Mouse (Mus musculus) forebrain, postnatal 0 days (tissue): ENCODE measurements around the gene Nagk. TPM values are rescaled to one million over a fixed set of nuclear protein-coding genes. Genes with fewer than 3 reads are reported as not detected.

Source experiments
- ATAC-seq: fragments of 200-750 bp; cut with Nextera tagmentation; 2 replicates; pipeline ENCODE4 v1.8.0; 2017; ENCODE audit warnings: mild to moderate bottlenecking, moderate library complexity
- DNase-seq: peaks from one replicate; pipeline ENCODE4 v3.0.0-alpha.2; 2015
- H3K27ac ChIP-seq: fragments of 300-500 bp; sonication (generic); 2 replicates; pipeline ENCODE4 v1.5.1; 2014; ENCODE audit warnings: low read depth, mild to moderate bottlenecking, antibody characterized with exemption, low read length, moderate library complexity, mixed read lengths
- H3K27me3 ChIP-seq: fragments of 300-500 bp; sonication (generic); 2 replicates; pipeline ENCODE4 v1.6.1; 2014; ENCODE audit warnings: mild to moderate bottlenecking, low read length, mixed read lengths; ENCODE audit not compliant: insufficient read depth
- H3K36me3 ChIP-seq: fragments of 300-500 bp; sonication (generic); 2 replicates; pipeline ENCODE4 v1.6.1; 2014; ENCODE audit warnings: mild to moderate bottlenecking, moderate library complexity; ENCODE audit not compliant: insufficient read depth
- H3K4me1 ChIP-seq: fragments of 300-500 bp; sonication (generic); 2 replicates; pipeline ENCODE4 v1.6.1; 2014; ENCODE audit warnings: antibody characterized with exemption; ENCODE audit not compliant: insufficient read depth
- H3K4me2 ChIP-seq: fragments of 300-500 bp; sonication (generic); 2 replicates; pipeline ENCODE4 v1.6.1; 2014; ENCODE audit warnings: low read depth, mild to moderate bottlenecking, moderate library complexity
- H3K4me3 ChIP-seq: fragments of 300-500 bp; sonication (generic); 2 replicates; pipeline ENCODE4 v1.5.1; 2014; ENCODE audit warnings: low read depth, low read length, mixed read lengths
- H3K9ac ChIP-seq: fragments of 300-500 bp; sonication (generic); 2 replicates; pipeline ENCODE4 v1.6.1; 2014; ENCODE audit warnings: mild to moderate bottlenecking
- H3K9me3 ChIP-seq: fragments of 300-500 bp; sonication (generic); 2 replicates; pipeline ENCODE4 v1.6.1; 2016; ENCODE audit warnings: low read length
- CTCF ChIP-seq: sonication (generic); IDR thresholded peaks from 2 replicates; pipeline ENCODE4 v1.5.1; 2016; ENCODE audit warnings: antibody characterized with exemption, control low read depth, low read depth
- WGBS: fragments of 180-500 bp; shearing (Covaris S2); extraction: QIAGEN DNeasy Blood & Tissue Kit; methylation state at CpG from one replicate; pipeline ENCODE4 v1.1.7; 2014; 5-methylcytosine and 5-hydroxymethylcytosine counted together
- polyA plus RNA-seq: library from polyadenylated mRNA; unstranded; fragments of >200 nt; fragmentation: Nextera tagmentation; extraction: Ambion mirVana; gene quantifications from 2 replicates; pipeline ENCODE4 v1.2.1, GENCODE M21; 2015
- total RNA-seq: library from RNA; depleted of rRNA; stranded (reverse); fragments of >200 nt; gene quantifications from 2 replicates; pipeline ENCODE4 v1.2.3, GENCODE M21; 2014

Nagk gene
- total and polyA plus RNA-seq, 2 experiments from 2014 or later, result 81.2 to 99.0 TPM

DNA sequence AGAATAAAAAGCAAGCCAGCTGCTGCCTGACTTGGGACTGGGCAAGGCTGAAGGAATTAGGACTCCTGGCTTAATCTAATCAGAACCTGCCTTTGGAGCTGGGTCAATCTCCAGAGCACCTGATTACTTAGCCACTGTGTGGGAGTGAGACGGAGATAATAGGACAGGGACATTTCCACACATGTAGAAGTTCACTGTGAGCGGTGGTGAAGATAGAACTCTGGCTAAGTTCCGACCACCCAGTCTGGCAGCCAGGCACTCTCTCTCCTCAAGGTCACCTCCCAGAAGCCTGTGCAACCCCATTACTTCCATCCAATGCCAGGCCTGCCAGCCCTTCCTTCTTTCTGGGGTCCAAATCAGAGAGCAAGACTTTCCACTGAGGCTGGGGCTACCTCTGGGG, 27.8 kb upstream of the Nagk start:
- Histone ChIP-seq H3K27me3 (peaks cover 17% of the 10 kb centered on the region), H3K9me3 (no peaks in the 10 kb centered on the region), H3K4me2 (no peak overlapping the region), H3K9ac (no peak overlapping the region), H3K27ac (no peak overlapping the region), H3K36me3 (peaks cover 30% of the 10 kb centered on the region), H3K4me3 (no peak overlapping the region), H3K4me1 (0 out of 2 replicates have a peak, but pooled peaks cover 2% of the 10 kb centered on the region)
- TF ChIP-seq CTCF, result no peak
- WGBS, result 95% methylated on average over 3 of the region's 3 CpGs
- no peak for ATAC-seq
- DNase-seq, result no peak

DNA sequence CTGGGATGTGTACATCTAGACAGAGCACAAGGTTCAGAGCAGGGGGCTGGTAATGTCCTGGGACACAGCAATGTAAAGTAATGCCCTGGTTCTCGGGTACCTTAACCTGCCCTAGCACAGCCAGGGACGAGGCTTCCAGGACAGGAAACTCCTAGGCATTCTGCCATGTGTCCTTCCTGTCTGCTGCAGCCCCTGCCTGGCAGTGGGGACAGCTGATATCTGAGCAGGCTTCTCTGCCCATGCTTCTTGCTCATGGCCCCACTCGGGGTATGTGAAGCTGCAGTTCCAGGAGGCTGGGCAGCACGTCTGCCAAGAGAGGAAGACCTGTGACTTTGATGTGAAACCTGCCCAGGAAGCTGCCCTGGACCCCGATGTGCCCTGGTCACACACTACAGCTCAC, 26.3 kb upstream of the Nagk start:
- Histone ChIP-seq H3K36me3 (peaks cover 30% of the 10 kb centered on the region), H3K27me3 (peaks cover 8% of the 10 kb centered on the region), H3K9me3 (no peaks in the 10 kb centered on the region), H3K4me3 (no peak overlapping the region), H3K9ac (no peak overlapping the region), H3K27ac (no peak overlapping the region), H3K4me1 (no peaks in the 10 kb centered on the region), H3K4me2 (no peak overlapping the region)
- ATAC-seq, result no peak
- no peak for DNase-seq
- WGBS, result 89% methylated on average over 5 of the region's 5 CpGs
- no peak for TF ChIP-seq CTCF

DNA sequence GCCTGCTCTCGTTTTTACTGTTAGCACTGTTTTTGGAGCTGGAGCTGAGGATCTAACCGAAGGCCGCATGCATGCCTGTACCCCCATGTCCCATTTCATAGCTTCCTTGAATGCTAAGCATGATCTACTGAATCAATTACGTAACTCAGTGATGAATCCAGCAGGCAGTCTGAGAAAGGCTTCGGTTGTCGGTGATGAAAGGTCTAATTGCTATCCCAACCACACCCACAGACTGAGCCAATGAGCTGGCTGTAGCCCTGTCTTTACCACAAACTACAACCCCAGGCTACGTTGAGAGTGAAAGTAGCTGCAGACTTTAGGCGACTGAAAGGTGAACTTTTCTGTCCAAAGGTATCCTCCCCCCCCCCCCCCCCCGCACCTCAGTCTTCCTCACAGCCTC, 20.7 kb upstream of the Nagk start:
- H3K27me3 ChIP-seq, result no peaks in the 10 kb centered on the region
- peaks cover 18% of the 10 kb centered on the region for H3K36me3 ChIP-seq
- H3K4me1 ChIP-seq, result peaks cover 9% of the 10 kb centered on the region; the same call in 1 of the 2 replicates
- TF ChIP-seq CTCF, result no peak
- DNase-seq, result no peak
- H3K9ac ChIP-seq, result no peak overlapping the region
- ATAC-seq, result no peak
- peak overlapping the region; percentile 88 for H3K4me2 ChIP-seq
- no peaks in the 10 kb centered on the region for H3K9me3 ChIP-seq
- 60% methylated on average over 9 of the region's 9 CpGs for WGBS
- no peak overlapping the region for H3K4me3 ChIP-seq
- no peak overlapping the region for H3K27ac ChIP-seq

DNA sequence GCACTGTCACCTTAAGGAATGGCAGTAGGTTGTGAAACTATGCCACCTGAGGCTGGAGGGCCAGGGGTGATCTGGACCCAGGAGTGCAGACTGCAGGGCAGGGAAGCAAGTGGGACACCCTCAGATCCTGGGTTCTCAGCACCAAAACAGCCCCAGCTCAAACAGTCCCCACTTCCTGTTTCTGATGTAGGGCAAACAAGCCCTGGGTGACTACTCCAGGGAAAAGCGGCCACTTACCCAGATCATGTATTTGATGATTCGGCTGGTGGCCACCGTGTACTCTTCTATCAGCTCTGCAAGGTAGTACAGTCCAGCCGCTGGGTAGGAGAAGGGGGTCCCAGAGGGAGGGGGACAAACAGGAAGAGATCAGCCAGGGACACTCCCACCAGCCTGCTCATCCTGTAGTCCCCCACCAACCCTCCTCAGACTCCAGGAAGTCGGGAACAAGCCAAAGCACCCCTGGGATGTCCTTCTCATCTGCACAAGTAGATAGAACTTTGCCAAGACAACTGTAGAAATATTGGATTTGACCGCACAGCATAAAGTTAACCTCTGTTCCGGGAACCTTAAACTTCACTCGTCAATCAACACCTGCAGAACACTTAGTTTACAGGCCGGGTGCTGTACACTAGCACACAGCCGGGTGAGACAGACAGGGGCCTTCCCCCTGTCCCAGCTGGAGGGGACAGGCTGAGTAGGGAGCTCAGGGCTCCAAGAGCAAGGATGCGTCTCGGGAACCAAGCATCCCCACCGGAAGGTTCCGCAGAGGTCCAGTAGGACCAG, 19.8 kb upstream of the Nagk start:
- 2% methylated on average over 14 of the region's 14 CpGs for WGBS
- DNase-seq, result peak; percentile 29
- TF ChIP-seq CTCF, result no peak

DNA sequence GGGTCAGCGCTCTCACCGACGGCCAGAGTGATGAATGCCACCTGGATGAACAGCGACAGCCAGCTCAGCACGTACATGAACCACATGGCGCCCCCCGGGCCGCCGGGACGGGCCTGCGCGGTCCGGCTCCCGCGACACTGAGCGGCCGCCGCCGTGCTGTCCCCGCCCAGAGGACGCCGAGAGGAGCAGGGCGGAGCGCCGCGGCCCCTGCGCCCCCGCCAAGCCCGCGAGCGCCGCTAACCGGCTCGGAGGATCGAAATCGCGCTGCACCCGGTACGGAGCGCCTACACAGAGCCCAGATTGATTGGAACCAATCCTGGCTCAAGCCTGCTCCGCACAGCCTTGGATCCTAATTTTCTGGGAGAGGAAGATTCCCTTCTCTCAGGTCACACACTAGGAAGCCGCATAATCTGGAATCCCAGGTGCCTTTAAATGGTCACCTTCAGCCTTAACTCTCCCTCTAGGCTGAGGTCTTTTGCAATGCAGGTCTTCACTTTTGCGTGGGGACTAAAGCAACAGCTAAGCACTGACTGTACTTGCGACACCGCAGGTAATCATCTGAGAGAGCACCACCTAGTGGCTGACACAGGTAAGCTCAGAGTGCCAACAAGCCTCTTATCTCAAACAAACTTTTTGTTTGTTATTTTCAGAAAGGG, 19.0 kb upstream of the Nagk start, which contains the start of gene Tex261:
Tex261 (minus strand) TSS at position 176 of the 656 bp plus-strand sequence.
- TF ChIP-seq CTCF, result peak; percentile 75
- Histone ChIP-seq H3K4me3 (peak within 1 kb of the TSS; percentile 95), H3K36me3 (peaks cover 9% of the 10 kb centered on the region), H3K4me2 (peak within 1 kb of the TSS; percentile 88), H3K9ac (peak within 1 kb of the TSS; percentile 86), H3K27me3 (no peaks in the 10 kb centered on the region), H3K9me3 (no peaks in the 10 kb centered on the region), H3K27ac (peak within 1 kb of the TSS; percentile 76), H3K4me1 (peaks cover 9% of the 10 kb centered on the region; the same call in 1 of the 2 replicates)
- DNase-seq (peak; percentile 94), ATAC-seq (peak; percentile 99)
- under 1% methylated on average over 45 of the region's 45 CpGs for WGBS

More for the DNA sequence above, 19.8 kb upstream of the Nagk start:
- peak overlapping the region; percentile 76 for H3K27ac ChIP-seq
- H3K4me1 ChIP-seq, result peaks cover 9% of the 10 kb centered on the region; the same call in 1 of the 2 replicates
- ATAC-seq, result peak; percentile 30
- H3K36me3 ChIP-seq, result peaks cover 13% of the 10 kb centered on the region
- H3K4me2 ChIP-seq, result peak overlapping the region; percentile 88
- no peaks in the 10 kb centered on the region for H3K9me3 ChIP-seq
- H3K4me3 ChIP-seq, result peak overlapping the region; percentile 95
- H3K27me3 ChIP-seq, result no peaks in the 10 kb centered on the region
- peak overlapping the region; percentile 86 for H3K9ac ChIP-seq

DNA sequence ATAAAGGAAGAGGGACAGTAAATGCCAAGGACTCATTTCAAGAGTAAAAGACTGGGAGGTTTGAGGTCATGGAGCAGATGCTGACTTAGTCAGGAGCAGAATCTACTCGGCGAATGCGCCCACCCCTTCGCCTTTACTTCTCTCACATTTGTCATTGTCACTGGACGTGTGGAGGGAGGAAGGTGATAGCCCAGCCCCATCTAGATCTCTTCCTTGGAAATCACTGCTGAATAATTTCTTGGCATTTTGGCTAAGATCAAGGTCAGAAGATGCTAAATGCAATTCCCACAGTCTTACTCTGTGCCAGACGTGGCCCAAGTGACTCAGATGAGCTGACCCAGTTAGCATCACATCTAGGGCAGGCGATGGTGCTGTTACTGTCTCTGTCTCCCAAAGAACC, 16.5 kb upstream of the Nagk start:
- TF ChIP-seq CTCF, result no peak
- Histone ChIP-seq H3K4me2 (no peak overlapping the region), H3K9me3 (no peaks in the 10 kb centered on the region), H3K4me1 (peaks cover 9% of the 10 kb centered on the region; the same call in 1 of the 2 replicates), H3K4me3 (no peak overlapping the region), H3K36me3 (no peaks in the 10 kb centered on the region), H3K27me3 (no peaks in the 10 kb centered on the region), H3K9ac (no peak overlapping the region), H3K27ac (no peak overlapping the region)
- DNase-seq (no peak), ATAC-seq (no peak)
- 91% methylated on average over 7 of the region's 7 CpGs for WGBS

DNA sequence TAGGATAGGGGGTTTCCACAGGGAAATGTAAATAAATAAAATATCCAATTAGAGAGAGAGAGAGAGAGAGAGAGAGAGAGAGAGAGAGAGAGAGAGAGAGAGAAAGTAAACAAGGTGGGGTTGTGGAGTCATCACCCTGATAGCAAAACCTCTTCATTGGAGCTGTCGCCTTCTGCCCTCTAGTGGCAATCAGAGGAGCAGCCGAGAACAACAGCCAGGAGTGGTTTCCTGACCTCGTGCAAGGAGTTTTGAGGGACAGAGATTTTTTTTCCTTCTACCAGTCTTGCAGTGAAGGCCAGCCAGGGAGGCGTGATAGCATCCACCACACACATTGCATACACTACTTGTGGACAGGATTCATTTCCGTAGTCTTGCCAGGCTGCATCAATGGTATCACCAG, 15.8 kb upstream of the Nagk start:
- no peaks in the 10 kb centered on the region for H3K27me3 ChIP-seq
- no peak overlapping the region for H3K27ac ChIP-seq
- peaks cover 7% of the 10 kb centered on the region; the same call in 1 of the 2 replicates for H3K4me1 ChIP-seq
- 8% methylated on average over 5 of the region's 5 CpGs for WGBS
- H3K9ac ChIP-seq, result no peak overlapping the region
- no peak for ATAC-seq
- no peaks in the 10 kb centered on the region for H3K36me3 ChIP-seq
- TF ChIP-seq CTCF, result peak; percentile 78
- H3K4me2 ChIP-seq, result no peak overlapping the region
- H3K9me3 ChIP-seq, result no peaks in the 10 kb centered on the region
- DNase-seq, result peak; percentile 50
- H3K4me3 ChIP-seq, result no peak overlapping the region
